Mouse (Mus musculus) right cerebral cortex, adult 2 months (tissue): ENCODE data around the gene Gm13290.
"Not testable (repeated sequence)": the region's sequence is repeated elsewhere in the genome, so short reads cannot be mapped to it uniquely, and the experiment has no call there.

Experiments used
- DNase-seq, 2 experiments: peaks; one replicate each; pipeline ENCODE4 v3.0.0; 2021 to 2022; ENCODE audit warnings: low spot score in 2 of 2

Gene Gm13290

GRCm38 (mm10) chr4:88773534-88773933, at the start of gene Gm13290:
Gm13290 (plus strand) TSS chr4:88773834.
- DNase-seq, result not testable (repeated sequence)

- DNase-seq, result no peak
Observed at GRCm38 (mm10) chr4:88726727-88727126, 46.9 kb upstream of the Gm13290 start.

- no peak for DNase-seq
Observed at GRCm38 (mm10) chr4:88727324-88727723, 46.3 kb upstream of the Gm13290 start.

GRCm38 (mm10) chr4:88738480-88738879, 35.2 kb upstream of the Gm13290 start:
- DNase-seq, result peak; percentile 44 to 53

GRCm38 (mm10) chr4:88739036-88739435, 34.6 kb upstream of the Gm13290 start:
- no peak for DNase-seq

GRCm38 (mm10) chr4:88741426-88741825, 32.2 kb upstream of the Gm13290 start:
- no peak for DNase-seq

GRCm38 (mm10) chr4:88742771-88743371, 30.8 kb upstream of the Gm13290 start:
- no peak for DNase-seq

- no peak for DNase-seq
Observed at GRCm38 (mm10) chr4:88744207-88744606, 29.4 kb upstream of the Gm13290 start.

GRCm38 (mm10) chr4:88749926-88750325, 23.7 kb upstream of the Gm13290 start:
- no peak for DNase-seq

- peak; percentile 54 to 68 for DNase-seq
Observed at GRCm38 (mm10) chr4:88754818-88755340, 18.8 kb upstream of the Gm13290 start, which contains the start of gene Gm13271. Gm13271 (plus strand) TSS chr4:88754868.

GRCm38 (mm10) chr4:88756581-88757513, 16.8 kb upstream of the Gm13290 start:
- DNase-seq, result not testable (repeated sequence)

- peak; percentile 92 to 95 for DNase-seq
Observed at GRCm38 (mm10) chr4:88757628-88758031, 16.0 kb upstream of the Gm13290 start.

GRCm38 (mm10) chr4:88758751-88759150, 14.9 kb upstream of the Gm13290 start:
- not testable (repeated sequence) for DNase-seq

GRCm38 (mm10) chr4:88759610-88760268, 13.9 kb upstream of the Gm13290 start, which contains the start of gene Gm13283:
Gm13283 (plus strand) TSS chr4:88760119.
- peak in 1 of 2 experiments; percentile 29 for DNase-seq

- DNase-seq, result peak; percentile 32 to 36
Observed at GRCm38 (mm10) chr4:88760431-88760830, 13.2 kb upstream of the Gm13290 start.

GRCm38 (mm10) chr4:88761776-88762175, 11.9 kb upstream of the Gm13290 start:
- peak; percentile 48 to 69 for DNase-seq

GRCm38 (mm10) chr4:88762341-88762740, 11.3 kb upstream of the Gm13290 start:
- not testable (repeated sequence) for DNase-seq

GRCm38 (mm10) chr4:88763384-88764018, 10.1 kb upstream of the Gm13290 start:
- DNase-seq, result peak; percentile 5 to 18

- not testable (repeated sequence) for DNase-seq
Observed at GRCm38 (mm10) chr4:88776622-88777021, 3.0 kb downstream of the Gm13290 start, which contains the start of gene Gm13289. Gm13289 (plus strand) TSS chr4:88776922.

GRCm38 (mm10) chr4:88779550-88779949, 5.9 kb downstream of the Gm13290 start, which contains the start of gene Gm13272:
Gm13272 (plus strand) TSS chr4:88779850.
- not testable (repeated sequence) for DNase-seq

- DNase-seq, result not testable (repeated sequence)
Observed at GRCm38 (mm10) chr4:88780320-88780719, 6.7 kb downstream of the Gm13290 start.
